Mouse (Mus musculus) embryo, embryonic 11 days (tissue): ENCODE measurements around the gene Ano1.

Experiments
- DNase-seq: peaks from one replicate; pipeline ENCODE4 v3.0.0-alpha.2; 2015

Ano1 gene

GRCm38 (mm10) chr7:144751833-144752232, at the start of gene Ano1:
TSS of gene Ano1 (minus strand) at chr7:144751974.
- DNase-seq = no peak

DNA sequence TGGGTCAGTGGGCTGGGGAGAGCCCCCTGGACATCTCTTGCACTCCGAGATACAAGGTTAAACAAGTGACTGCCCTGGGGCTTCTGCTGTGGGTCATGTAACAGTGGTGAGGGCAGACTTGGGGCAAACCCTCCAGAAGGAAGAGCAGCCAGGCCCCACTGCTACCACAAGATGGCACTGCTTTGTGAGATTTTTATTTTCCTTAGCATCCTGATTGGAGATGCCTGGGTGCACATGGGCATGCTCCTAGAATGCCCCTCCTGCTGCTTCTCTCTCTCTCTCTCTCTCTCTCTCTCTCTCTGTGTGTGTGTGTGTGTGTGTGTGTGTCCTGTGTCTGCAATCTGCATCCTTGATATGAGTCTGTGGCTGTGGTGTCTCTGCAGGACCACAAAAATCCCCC, 46.7 kb upstream of the Ano1 start:
- DNase-seq = peak; percentile 72

- DNase-seq = no peak
Measured at GRCm38 (mm10) chr7:144796986-144797735, 45.4 kb upstream of the Ano1 start.

DNA sequence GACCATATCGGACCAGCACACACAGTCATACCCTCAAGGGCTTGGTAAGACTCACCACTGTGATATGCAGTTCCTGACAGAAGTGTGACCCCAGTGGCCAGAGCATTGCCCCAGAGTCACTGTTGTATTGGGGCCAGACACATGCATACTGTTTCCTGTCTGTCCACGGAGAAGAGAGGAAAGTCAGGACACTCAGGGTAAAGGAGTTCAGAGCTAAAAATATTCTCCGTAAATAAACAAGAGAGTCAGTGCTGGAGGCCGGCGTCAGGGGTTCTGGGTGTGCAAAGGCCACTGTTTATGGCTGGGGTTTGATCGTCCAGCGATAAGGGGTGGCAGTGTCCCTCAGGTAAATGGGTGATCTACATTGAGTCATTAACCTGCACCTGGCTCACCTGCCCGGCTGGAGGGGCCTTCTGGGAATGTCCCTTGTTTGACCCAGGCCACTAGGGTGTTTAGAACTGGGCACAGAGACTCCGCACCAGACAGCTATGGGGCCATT, 44.3 kb upstream of the Ano1 start:
- no peak for DNase-seq

- no peak for DNase-seq
Measured at GRCm38 (mm10) chr7:144793296-144793695, 41.5 kb upstream of the Ano1 start.

DNA sequence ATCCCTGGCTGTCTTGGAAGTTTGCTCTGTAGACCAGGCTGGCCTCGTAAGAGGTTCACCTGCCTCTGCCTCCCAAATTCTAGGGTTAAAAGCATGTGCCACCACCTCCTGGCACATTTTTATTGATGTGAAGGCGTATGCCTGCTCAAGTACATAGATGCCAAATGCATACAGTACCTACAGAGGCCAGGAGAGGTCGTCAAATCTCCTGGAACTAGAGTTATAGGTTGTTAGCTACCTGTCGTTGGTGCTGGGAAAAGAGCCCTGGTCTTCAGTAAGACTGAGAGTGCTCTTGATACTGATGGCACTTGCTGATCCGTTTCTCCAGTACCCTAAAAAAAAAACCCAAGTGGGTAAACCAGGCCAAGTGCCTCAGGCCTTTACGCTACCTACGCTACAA, 39.7 kb upstream of the Ano1 start:
- DNase-seq = no peak

DNA sequence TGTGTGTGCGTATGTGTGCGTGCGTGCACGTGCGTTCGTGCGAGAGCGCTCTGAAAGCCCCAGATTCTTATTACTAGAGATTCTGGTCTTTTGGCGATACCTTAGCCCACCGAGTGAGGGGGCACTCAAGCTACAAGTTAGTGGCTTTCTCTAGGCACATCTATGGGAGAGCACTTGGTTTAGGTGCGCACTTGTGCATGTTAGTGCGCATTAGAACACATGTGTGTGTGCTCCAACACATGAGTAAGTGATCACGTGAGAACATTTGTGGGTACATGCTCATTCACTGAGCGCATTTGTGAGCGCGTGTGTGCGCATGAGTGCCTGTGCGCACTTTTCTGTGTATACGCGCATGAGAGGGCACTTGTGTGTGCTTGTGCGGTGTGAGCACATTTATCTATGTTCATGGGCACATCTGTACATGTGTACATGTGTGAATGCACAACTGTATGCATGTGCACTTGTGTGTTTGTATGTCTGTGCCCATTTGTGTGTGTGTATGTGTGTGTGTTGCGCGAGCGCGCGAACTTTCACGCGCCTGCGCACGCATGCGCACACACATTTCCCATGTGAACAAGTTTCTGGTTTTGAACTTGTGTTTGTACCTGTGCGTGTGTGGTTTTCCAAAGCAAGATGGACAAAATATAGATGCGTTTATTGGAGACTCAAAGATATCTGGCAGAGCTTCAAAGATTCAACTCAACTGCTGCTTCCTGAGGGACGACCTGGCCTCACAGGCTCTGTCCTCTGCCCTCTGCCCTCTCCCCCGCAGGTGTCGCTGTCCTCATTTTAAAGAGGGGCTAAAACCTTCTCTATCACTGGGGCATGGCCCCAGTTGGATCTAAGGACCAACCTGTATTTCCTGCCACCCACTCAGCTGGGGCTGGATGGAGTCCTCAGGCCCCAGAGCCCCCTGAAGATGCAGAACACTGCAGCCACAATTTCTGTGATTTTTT, 38.1 kb upstream of the Ano1 start:
- DNase-seq = peak; percentile 58

- no peak for DNase-seq
Measured at GRCm38 (mm10) chr7:144788631-144789030, 36.9 kb upstream of the Ano1 start.

- DNase-seq = no peak
Measured at GRCm38 (mm10) chr7:144787501-144787900, 35.7 kb upstream of the Ano1 start.

- DNase-seq = no peak
Measured at GRCm38 (mm10) chr7:144786571-144786970, 34.8 kb upstream of the Ano1 start.

- no peak for DNase-seq
Measured at GRCm38 (mm10) chr7:144784176-144784575, 32.4 kb upstream of the Ano1 start.

DNA sequence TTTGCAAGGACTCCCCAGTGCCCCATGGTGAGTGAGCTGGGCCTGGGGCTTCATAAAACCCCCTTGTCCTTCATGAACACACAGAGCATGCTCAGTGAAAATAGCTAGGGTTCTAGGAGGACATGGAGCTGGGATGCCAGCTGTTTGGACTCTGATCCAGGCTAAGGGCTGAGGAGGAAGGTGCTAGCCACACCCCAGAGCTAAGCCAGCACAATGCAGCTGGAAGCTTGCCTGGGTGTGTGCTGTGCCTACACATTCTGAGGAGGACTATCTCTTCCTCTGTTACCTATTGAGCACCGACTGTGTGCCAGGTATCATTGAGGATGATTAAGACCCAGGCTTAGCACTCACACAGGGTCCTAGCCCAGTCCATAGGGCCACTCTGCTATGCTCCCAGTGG, 30.6 kb upstream of the Ano1 start:
- no peak for DNase-seq

DNA sequence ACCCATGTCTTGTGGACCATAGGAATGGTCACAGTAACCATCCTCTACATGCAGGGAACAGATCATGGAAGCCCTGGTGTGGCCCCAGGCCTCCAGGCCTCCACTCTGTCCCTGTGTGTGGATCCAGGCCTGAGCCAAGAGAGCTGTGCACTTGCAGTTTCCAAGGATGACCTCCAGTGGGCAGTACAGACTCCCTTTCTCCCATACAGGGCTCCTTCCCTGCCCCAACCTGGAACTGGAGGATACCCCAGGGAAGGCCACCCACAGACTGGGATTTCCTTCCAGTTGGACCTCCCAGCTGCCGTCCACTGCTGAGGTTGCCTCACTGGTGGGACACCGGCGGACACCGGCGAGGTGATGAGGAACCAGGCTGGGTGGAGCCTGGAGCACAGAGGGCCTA, 29.6 kb upstream of the Ano1 start:
- DNase-seq = peak; percentile 51

DNA sequence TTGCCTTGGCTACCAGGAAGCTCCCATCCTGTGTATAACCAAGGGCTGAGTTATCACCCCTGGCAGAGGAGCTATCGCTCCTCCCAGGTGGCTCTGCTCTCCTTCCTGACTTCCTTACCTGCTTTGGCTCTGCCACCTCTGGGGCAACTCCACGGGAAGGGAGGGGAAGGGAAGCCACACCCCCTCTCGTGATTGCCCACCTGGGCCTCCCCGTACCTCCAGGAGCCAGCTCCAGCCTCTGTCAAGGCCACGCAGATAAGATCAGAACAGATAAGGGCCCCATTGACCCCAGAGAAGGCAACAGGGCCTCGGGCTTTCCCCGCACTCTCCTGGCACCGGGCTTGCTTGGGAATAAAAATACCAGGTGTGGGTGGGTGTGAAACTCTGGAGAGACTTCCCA, 28.4 kb upstream of the Ano1 start:
- DNase-seq = no peak

DNA sequence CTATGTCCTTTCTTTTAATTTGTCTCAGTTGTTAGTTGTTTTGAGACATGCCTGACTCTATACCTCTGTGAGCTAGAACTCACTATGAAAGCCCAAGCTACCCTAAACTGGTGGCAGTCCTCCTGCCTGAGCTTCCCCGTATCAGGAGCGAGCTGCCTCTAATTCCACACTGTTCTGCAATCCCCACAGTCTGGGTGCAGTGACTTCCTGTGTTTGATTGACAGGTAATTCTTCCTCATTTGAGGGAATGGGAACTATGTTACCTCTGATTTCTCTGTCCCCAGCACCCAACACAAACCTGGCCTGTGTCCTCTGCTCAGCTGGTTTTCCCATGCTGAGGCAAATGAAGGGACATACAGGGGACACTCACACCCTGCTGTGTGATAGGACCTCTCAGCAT, 27.9 kb upstream of the Ano1 start:
- no peak for DNase-seq

DNA sequence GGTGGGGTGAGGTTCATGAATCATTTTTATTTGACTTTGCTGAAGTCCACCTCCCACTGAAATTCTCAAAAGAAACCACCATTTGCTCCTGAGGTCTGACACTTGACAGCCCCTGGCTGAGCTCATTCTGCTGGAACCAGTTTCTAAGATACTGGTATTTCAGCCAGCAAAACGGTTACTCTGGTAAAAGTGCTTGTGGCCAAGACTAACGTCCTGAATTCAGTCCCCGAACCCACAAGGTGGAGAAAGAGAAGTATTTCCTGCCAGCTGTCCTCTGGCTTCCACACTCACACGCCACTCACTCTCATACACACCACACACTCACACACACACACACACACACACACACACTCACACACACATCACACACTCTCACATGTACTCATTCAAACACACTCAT, 26.0 kb upstream of the Ano1 start:
- DNase-seq = no peak

DNA sequence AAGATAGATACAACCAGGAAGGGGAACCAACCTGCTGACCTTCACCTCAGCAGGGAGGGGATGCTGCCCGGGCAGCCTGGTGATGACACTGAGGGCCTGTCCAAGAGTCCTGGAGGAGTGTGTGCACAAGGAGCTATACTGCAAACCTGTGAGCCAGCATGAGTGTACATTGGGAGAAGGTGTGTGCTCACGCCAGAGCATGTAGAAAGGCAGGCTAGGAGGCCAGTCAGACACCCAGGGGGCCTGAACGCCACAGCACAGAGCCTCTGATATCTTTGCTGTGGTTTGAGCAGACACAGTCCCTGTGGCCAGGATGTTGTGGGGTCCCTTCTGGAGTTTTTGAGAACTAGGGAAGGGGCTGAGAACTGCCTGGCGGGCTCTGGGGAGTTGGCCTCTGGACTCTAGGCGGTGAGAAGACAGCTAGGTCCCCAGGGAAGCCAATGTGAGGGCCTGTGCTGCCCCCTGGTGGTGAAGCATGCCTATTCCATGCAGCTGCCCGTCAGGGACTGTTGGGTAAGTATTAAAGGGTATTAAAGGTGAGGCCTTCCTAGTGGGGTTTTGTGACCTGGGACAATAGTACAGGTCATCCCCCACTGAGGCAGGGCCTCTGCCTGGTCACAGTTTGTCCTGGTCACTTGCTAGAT, 24.2 kb upstream of the Ano1 start:
- DNase-seq = peak; percentile 91

GRCm38 (mm10) chr7:144775214-144775613, 23.4 kb upstream of the Ano1 start:
- no peak for DNase-seq

DNA sequence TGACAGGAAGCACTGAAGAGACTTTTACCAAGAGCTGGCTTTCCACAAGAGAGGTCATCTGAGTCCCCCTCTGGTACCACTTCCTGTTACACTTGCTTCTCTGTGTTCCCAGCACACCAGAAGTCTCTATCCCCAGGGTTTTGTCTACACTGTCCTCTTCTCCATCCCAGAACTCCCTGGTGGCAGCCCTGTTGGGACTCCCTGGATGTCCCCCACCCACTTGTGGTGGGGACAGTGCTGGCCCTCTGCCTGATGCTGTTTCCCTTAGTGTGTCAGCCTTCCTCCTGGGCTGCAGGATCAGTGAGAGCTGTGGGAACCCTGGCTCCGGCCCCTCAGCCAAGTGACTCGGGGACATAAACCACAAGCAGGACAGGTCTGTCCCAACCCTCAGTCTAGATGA, 22.5 kb upstream of the Ano1 start:
- no peak for DNase-seq

DNA sequence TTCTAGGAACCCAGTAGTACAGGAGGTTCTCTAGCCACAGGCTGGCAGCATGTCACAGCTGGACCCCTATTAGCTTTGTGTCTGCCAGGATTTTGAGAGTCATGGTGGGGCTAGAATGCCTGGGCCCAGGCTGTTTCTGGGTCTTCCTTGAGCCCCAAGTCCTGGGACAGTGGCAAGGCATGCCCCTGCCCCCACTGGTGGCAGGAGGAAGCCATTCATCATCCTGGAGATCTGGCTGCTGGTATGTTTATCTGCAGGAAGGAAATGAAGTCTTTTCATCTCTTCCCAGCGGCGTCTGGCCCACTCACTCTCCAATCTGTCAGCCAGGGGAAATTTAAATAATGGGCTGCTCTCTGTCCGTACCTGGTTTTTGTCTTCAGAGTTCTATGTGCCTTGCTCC, 18.3 kb upstream of the Ano1 start:
- peak; percentile 34 for DNase-seq

DNA sequence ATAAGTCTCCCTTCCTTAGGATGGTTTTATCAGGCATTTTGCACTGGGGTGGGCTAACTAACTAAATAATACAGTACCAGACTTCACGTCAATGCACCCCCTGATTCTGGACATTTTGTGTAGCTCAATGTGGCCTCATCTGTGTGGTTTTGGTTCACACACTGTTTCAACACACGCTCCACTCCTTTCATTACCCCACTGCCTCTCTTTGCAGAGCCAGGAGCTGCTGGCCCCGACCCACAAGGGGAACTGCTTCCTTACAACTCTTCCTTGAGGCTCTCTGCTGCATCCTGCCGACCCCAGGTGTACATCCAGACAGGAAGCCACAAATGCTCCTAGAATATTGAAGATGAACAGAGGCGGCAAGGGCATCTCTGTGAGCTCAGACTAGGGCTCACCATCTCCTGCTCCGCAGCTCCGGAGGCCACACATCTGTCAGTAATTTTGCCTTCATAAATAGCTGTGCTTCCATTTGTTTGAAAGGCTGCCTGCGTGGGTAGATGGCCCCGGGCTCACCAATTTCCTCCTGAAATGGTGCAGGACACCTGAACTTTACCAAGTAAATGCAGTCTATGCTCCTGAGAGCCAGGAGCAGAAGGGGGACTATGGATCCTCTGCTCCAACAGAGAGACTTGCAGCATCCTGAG, 17.8 kb upstream of the Ano1 start:
- peak; percentile 33 for DNase-seq

DNA sequence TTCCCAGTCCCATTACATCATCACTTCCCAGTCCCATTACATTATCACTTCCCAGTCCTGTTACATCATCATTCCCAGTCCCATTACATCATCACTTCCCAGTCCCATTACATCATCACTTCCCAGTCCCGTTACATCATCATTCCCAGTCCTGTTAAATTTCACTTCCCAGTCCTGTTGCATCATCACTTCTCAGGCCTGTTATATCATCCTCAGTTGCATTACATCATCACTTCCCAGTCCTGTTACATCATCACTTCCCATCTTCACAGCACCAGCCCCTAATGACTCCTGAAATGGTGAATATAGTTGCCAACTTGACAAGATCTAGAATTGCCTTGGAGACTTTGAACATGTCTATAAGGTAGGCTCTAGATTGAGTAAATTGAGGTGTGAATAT, 17.1 kb upstream of the Ano1 start:
- no peak for DNase-seq
